Mouse (Mus musculus) duodenum, adult 2 months (tissue): ENCODE measurements around the gene Zfp800. TPM values are rescaled to one million over a fixed set of nuclear protein-coding genes. Genes with fewer than 3 reads are reported as not detected.

Experiments used
- polyA plus RNA-seq: library from polyadenylated mRNA; depleted of rRNA; stranded (reverse); fragments of >200 nt; gene quantifications from 2 replicates; pipeline ENCODE4 v1.2.3, GENCODE M21; 2012; ENCODE audit warnings: low replicate concordance; rRNA removed

Gene Zfp800
- polyA plus RNA-seq = 1.8 and 2.9 TPM in 2 replicates

GRCm38 (mm10) chr6:28397681-28398203 lies at the start of gene Zfp800:
Zfp800 (minus strand) TSS chr6:28398005.

GRCm38 (mm10) chr6:28428290-28428689 lies 30.5 kb upstream of the Zfp800 start, which contains the start of gene Gcc1:
Gcc1 (minus strand) TSS chr6:28428390.

GRCm38 (mm10) chr6:28427096-28427839 lies 29.5 kb upstream of the Zfp800 start, which contains the start of gene Fscn3:
Fscn3 (plus strand) TSS chr6:28427789.

GRCm38 (mm10) chr6:28423313-28423712 lies 25.5 kb upstream of the Zfp800 start, which contains the start of gene Arf5:
Arf5 (plus strand) TSS chr6:28423560.

Other genes with a start within 250 kb of the Zfp800 start
- gene Arf5, start 25.6 kb upstream of the Zfp800 start, polyA plus RNA-seq = 810 and 2,700 TPM in 2 replicates
- 0.12 and 0.43 TPM in 2 replicates for gene Fscn3, start 29.8 kb upstream of the Zfp800 start, polyA plus RNA-seq
- gene Gcc1, start 30.4 kb upstream of the Zfp800 start, polyA plus RNA-seq = 4.3 and 5.1 TPM in 2 replicates
- gene Pax4, start 51.3 kb upstream of the Zfp800 start, polyA plus RNA-seq = 0.68 and 2.0 TPM in 2 replicates
- gene Snd1, start 77.1 kb upstream of the Zfp800 start, polyA plus RNA-seq = 92.1 and 97.0 TPM in 2 replicates